Mouse (Mus musculus): ENCODE measurements around the gene Ighmbp2.

DNA sequence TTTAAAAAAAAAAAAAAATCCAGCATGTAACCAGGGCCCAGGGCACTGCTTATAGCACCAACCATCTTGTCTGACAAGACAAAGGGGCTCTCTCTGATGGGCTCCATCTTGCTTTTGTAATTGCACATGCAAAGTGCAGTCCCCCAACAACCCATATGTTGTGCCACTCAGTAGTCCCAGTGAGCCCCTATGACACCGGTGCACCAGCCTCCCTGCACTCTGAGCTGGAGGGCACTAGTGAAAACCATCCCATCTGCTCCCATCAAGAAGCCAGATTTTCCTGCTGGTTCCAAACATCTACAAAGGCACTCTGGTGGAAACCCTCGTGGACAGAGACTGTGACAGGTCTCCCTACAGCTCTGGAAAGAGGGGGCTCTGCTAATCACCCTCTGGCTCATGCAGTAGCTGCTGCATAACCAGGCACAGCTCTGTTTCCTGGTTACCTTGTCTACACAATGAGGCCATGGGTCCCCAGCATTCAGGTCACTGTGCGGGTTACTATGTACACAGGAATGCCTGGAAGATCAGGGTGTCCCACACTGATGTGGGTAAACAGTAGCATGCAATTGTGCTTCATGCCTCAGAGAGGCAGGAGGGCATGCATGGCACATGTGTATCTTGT lies 7.0 kb downstream of the Ighmbp2 start:
- no peak for TF ChIP-seq CTCF (IDR thresholded peaks at IDR 0.05; ENCODE audit: extremely low read depth, insufficient read depth, insufficient read length, insufficient replicate concordance)
- TF ChIP-seq POLR2A (IDR thresholded peaks at IDR 0.05; ENCODE audit: low read depth, low read length) = no peak

All from spleen, adult 2 months (tissue).